Mouse (Mus musculus) bone marrow, adult 2 months (tissue): Measurements from ENCODE around the gene Gm10203.

Experiments
- CTCF ChIP-seq: fragments of 200-500 bp; IDR thresholded peaks from 2 replicates; pipeline ENCODE4 v1.5.1; 2011; ENCODE audit warnings: low read length, control low read depth; ENCODE audit not compliant: control insufficient read depth, insufficient read depth
- POLR2A ChIP-seq: fragments of 200-500 bp; IDR thresholded peaks from 2 replicates; pipeline ENCODE4 v1.6.1; 2011; ENCODE audit warnings: low read depth, mild to moderate bottlenecking, control low read depth, low read length, borderline replicate concordance; ENCODE audit not compliant: control insufficient read depth

- TF ChIP-seq CTCF (no peak), POLR2A (no peak)
Observed at GRCm38 (mm10) chr6:149118935-149119334, 11.0 kb upstream of the Gm10203 start.
